Mouse (Mus musculus) T-helper 17 cell (primary cell): ENCODE results near the gene Lta.

Experiments
- in situ Hi-C, 2 experiments: fragments of 300-600 bp; cut with MboI, MseI; formaldehyde crosslinking; loops; 1 replicate in 1 of 2; 2 replicates in 1 of 2; pipeline ENCODE4 v1.15.1; 2025; ENCODE audit warnings: high pct_unique_total_duplicates in 2 of 2

Gene Lta

DNA sequence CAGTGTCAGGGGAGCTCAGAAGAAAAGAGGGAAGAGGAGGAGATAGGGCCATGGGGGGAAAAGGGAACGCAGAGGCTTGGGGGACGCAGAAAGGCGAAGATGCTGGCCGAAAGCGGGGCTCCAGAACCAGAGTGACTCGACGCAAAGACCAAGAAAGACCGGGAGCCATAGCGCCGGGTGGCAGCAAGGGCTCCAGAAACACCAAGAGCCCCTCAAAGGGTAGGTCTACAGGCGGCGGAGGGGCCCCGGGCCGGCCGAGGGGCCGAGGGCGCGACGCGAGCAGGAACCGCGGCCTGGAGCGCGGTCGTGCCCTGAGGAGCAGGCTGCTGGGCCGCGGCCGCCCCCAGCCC is 41.0 kb downstream of the Lta start:
- in situ Hi-C loops = no loop called here

DNA sequence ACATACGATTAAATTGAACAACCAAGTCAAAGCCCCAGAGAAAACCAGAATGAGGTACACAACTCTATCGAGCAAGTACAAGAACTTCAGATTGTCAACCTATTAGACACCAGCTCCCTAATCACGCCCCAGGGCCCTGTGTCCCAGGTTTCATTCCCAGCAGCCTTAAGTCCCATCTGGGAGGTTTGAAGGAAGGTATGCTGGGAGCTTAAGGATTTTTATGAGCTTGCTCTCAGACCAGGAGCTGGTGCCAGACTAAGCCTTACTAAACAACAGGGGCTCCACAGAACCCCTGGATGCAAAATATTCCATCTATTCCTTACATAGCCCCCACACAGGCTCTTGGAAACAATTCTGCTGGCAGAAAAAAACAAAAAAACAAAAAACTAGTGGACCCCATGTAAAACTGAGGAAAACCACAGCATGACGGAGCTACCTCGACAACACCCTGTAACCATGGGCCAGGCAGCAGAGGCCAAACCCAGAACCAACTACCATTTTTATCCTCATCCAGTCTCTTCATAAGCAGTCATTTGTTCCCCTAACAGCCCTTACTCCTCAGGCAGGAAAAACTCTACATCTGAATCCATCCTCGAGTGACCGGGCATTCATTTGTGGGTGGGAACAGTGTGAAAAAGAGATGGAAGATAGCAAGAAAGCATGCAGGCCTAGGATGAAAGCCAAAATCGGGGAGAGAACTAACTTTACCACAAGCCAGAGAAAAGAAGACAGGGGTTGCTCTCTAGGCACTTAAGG is 41.6 kb downstream of the Lta start:
- in situ Hi-C loops = no loop called here

DNA sequence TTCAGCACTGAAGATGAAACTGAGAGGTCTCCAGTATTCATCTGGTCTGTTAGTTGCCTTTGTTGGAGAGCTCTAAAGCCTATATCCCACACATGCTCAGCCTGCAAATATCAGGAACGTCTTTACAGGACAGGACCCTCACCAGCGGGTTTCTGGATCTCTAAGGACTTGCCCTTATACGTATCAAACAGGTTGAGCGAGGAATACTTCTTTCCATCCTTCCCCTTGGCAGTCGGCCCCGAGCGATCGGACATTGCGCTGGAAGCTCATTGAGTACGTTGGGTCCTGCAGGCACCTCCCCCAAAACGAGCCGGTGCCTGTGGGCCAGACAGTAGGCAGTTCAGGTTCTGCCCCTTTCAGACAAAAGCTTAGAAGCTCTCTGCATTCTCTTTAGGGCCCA is 42.4 kb downstream of the Lta start:
- in situ Hi-C loops = no loop called here

DNA sequence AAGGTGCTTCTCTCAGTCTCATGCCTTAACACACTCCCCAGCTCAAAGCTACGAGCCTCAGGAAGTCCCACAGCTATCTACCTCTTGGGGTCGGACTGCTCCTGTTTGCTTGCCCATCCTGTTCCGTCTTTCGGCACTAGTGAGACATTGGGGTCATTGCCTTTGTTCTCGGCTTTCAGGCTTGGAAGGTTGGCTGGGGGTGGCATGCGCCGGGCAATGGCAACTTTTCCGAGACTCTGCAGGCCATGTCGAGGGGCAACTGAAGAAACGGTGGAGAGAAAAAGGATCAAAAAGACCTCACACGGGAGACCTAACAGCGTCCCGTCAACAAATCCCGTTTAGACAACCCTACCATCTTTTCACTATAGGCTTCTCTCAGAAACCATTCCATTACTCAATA is 43.0 kb downstream of the Lta start:
- in situ Hi-C loops = no loop called here

DNA sequence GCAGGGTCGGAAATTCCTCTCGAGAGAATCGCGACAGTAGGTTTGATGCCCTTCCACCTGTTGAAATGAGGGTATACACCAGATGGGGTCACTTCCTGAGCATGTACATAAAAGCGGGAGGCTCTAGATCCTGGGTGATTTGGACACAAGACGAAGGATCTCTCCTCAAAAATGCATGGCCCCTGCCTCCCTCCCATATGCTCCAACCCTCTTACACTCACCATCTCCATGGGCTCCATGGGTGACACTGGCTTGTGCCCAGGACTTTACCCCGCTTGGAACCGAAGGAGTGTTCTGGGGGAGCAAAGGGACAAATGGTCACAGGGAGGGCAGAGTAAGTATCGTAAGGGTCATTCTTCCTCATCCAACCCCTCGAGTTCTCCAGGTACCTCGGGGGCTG is 43.7 kb downstream of the Lta start:
- in situ Hi-C loops = no loop called here

DNA sequence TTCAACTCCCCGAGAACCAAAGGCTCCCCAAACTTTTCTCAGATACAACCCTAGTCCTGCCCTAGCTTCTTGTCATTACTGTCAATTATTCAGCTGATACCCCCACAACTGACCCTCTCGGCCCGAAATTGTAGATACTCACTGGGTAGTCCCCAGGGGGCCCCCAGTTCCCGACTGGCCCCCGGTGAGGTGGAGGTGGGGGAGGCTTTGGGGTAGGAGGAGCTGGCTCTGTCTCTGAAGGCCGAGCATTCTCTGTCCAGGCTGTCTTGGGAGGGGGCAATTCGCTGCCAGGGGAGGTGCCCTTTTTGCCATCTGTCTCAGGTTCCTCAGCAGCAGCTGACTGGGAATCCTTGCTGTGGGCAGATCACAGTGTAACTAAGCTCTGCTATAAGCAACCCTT is 45.5 kb downstream of the Lta start:
- in situ Hi-C loops = no loop called here

DNA sequence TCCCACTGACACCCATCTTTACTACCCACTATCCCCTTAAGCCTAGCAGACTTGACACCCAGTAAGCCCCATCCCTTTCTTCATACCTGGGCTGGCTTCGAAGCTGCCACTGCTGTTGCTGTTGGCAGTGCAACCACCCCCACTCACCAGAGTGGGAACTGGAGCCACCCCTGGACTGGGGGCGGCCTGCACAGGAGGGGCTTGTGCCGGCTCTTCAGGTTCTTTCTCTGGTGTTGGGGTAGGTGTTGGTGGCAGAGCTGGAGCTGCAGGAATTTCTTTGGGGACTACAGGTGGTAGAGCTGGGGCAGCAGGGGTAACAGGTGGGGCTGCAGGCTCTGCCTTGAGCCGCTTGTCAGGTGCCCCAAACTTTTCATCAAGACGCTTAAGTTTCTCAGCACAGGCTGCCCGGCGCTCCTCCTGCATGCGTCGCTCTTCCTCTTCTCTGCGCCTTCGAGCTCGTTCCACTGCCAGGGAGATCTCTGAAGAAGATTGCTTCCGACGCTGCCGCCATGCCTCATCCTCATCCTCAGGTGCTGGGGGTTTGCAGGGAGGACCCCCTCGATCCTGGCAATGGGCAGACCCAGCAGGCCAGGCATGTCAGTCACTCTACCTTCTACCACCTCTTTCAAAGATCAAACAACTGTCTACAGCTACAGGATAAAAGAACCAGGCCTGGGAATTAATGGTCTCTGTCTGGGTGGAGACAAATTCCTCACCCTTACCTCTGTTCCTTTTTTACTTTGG is 46.1 kb downstream of the Lta start:
- in situ Hi-C loops = no loop called here

DNA sequence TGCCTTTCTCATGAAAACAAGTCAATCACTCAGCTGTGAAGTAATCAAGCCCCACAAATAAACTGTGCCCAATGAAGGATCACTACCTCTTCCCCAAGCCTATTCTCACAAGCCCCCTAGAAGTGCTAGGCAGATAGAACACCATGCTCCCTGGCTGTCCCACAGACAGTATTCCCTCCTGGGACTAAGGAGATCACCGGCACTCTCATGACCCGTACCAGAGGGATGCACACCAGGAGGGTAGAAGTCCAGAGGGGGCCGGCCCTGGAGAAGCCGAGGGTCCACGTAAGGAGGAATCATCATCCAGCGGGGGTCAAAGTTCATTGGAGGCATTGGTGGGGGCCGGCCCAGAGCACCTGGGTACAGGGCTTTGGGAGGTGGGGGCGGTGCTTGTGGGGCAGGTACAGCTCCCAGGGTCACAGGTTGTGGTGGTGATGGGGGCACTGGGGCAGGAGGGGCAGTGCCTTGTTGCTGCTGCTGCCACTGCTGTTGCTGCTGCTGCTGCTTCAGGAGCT is 47.4 kb downstream of the Lta start:
- in situ Hi-C loops = no loop called here

DNA sequence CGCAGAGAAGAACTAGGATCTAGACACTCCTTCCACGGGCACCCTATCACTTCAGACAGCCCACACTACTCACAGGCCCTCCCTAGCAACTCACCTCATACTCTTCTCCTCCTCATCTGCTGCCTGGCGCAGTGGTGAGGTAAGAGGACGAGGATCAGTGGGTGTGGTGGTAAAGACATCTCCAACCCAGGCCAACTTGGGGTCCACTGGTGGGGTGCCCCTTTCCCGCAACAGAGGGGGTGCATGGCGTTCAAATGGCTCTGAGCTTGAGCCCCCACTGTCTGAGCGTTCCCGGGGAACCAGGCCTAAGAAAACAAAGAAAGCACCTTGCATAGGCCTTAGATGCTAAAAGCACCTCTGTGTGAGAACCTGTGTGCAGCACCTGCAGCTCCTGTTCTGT is 47.9 kb downstream of the Lta start:
- in situ Hi-C loops = no loop called here

DNA sequence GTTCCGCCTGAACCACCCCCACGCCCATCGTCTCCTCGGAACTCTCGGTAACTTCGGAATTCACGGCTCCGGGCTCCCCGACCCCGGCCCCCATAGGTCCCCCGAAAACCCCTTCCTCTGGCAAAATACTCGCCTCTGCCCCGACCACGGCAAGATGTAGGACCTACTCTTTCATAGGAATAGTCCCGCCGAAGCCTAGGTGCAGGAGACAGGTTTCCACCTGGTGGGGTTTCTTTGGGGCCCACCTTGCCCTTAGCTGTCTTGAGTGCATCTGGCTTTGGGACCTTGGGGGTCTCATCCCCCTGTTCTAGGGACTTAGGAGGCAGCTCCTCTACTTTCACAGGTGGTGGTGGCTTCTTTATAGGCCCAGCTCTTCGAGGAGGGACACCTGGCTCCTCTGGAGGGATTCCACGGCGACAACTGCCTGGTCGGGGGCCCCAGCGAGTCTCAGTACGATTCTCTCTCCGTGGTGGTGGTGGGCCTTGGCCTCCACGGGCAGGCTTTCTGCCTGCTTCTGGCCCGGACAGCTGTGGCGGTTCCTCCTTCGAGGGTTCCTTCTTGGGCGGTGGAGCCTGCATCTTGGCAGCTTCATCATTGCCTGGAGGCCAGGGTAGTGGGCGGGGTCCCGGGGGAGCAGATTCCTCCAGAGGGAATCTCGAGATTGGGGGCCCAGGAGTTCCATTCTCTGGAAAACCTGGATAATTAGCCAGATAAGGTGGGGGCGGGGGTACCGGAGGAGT is 48.5 kb downstream of the Lta start:
- in situ Hi-C loops = no loop called here

DNA sequence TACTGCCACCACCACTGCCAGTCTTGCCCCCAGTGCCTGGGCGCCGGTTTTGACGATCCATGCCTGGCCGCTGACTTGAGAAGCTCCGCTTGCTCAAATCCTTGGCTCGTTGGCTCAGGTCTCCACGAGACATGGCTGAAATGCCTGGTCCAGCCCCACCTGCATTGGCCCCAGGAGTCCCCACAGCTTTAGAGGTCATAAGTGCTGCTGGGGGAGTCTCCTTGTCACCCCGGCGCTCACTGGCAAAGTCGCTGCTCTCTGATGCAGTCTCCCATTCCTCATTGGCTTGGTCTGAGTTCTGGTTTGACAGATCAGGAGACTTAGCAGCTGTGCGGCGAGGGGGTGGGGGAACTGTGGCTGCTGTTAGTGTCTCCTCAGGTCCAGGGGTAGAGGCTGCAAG is 49.7 kb downstream of the Lta start:
- in situ Hi-C loops = no loop called here

DNA sequence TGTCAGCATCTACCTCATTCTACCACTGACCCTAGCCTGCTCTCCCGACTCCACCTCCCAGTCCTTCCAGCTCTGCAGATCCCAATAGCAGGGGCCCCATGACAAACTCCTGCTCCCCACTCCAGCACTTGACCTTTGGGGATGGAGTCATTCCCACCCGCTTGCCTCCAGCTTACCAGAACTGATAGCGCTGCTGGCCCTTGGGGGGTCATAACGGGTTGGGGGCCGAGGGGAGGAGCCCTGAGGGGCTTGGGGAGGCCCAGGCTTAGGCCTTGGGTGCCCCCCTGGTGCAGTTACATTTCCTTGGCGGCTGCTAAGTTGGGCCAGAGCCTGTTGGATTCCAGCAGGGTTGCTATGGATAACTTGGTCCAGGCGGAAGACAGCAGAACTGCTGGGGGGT is 50.5 kb downstream of the Lta start:
- in situ Hi-C loops = no loop called here

DNA sequence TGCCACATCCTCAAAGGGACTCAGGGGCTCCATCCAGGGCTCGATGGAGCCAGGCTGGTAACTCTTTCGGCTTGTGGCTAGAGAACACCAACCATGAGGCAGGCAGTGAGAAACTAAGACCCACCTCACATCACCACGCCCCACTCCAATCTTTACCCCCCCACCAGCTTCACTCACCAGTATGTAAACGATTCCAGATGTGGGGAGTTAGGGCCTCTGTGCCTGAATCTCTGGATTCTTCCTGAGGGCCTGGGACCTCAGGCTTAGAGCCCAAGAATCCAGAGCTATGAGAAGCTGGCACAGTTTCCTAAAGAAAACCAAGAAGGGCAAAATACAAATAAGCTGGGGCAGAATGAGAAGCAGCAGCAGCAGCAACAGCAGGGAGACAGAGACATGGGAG is 51.2 kb downstream of the Lta start:
- in situ Hi-C loops = no loop called here
